Mouse (Mus musculus) intestine, embryonic 14.5 days (tissue): ENCODE data around the gene Rmdn3. TPM values are rescaled to one million over a fixed set of nuclear protein-coding genes. Genes with fewer than 3 reads are reported as not detected.

Experiments
- ATAC-seq: fragments of 200-750 bp; cut with Nextera tagmentation; replicated peaks from 2 replicates; pipeline ENCODE4 v1.8.0; 2017; ENCODE audit warnings: low read depth, moderate number of reproducible peaks, moderate TSS enrichment, moderate library complexity; ENCODE audit not compliant: low FRiP score, low TSS enrichment
- DNase-seq: peaks from one replicate; pipeline ENCODE4 v3.0.0-alpha.2; 2018; ENCODE audit warnings: low spot score
- H3K27ac ChIP-seq: fragments of 300-500 bp; sonication (generic); 2 replicates; pipeline ENCODE4 v1.5.1; 2014; ENCODE audit warnings: low read depth, mild to moderate bottlenecking, control low read depth
- H3K27me3 ChIP-seq: fragments of 300-500 bp; sonication (generic); replicated peaks from 2 replicates; pipeline ENCODE4 v1.6.1; 2014; ENCODE audit warnings: low read length, control low read depth; ENCODE audit not compliant: control insufficient read depth, insufficient read depth
- H3K36me3 ChIP-seq: fragments of 300-500 bp; sonication (generic); 2 replicates; pipeline ENCODE4 v1.6.1; 2014; ENCODE audit warnings: low read length, control low read depth; ENCODE audit not compliant: control insufficient read depth, insufficient read depth
- H3K4me1 ChIP-seq: fragments of 300-500 bp; sonication (generic); replicated peaks from 2 replicates; pipeline ENCODE4 v1.6.1; 2014; ENCODE audit warnings: low read length, control low read depth, mixed read lengths; ENCODE audit not compliant: control insufficient read depth, insufficient read depth
- H3K4me2 ChIP-seq: fragments of 300-500 bp; sonication (generic); 2 replicates; pipeline ENCODE4 v1.6.1; 2014; ENCODE audit warnings: low read length
- H3K4me3 ChIP-seq: fragments of 300-500 bp; sonication (generic); 2 replicates; pipeline ENCODE4 v1.5.1; 2014; ENCODE audit warnings: low read depth, low read length, control low read depth, mixed read lengths
- H3K9ac ChIP-seq: fragments of 300-500 bp; sonication (generic); 2 replicates; pipeline ENCODE4 v1.6.1; 2014; ENCODE audit warnings: mild to moderate bottlenecking, low read length
- H3K9me3 ChIP-seq: fragments of 300-500 bp; sonication (generic); 2 replicates; pipeline ENCODE4 v1.6.1; 2016; ENCODE audit warnings: low read length, control low read depth; ENCODE audit not compliant: control insufficient read depth
- polyA plus RNA-seq: library from polyadenylated mRNA; unstranded; fragments of >200 nt; fragmentation: Nextera tagmentation; extraction: Ambion mirVana; gene quantifications from 2 replicates; pipeline ENCODE4 v1.2.1, GENCODE M21; 2014

Rmdn3 gene
- polyA plus RNA-seq, 1 experiment from 2014 or later = 33.6 TPM

DNA sequence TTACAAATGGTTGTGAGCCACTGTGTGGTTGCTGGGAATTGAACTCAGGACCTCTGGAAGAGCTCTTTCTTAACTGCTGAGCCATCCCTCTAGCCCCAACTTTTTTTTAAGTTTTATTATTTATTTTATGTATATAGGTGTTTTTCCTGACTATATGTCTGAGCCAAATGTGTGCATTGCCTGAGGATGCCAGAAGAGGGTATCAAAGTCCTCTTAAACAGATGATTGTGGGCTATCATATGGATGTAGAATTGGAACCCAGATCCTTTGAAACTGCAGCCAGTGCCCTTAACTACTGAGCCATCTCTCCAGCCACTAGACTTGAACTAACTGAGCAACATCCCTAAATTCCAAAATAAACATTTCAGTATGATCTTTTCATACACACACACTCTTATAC is 55.3 kb downstream of the Rmdn3 start:
- Histone ChIP-seq H3K27ac (no peak overlapping the region), H3K4me2 (no peak overlapping the region), H3K36me3 (peaks cover 55% of the 10 kb centered on the region), H3K9ac (no peak overlapping the region), H3K4me1 (no peaks in the 10 kb centered on the region), H3K4me3 (no peak overlapping the region), H3K9me3 (no peaks in the 10 kb centered on the region), H3K27me3 (no peaks in the 10 kb centered on the region)
- no peak for ATAC-seq
- no peak for DNase-seq

Other genes starting within 250 kb of the Rmdn3 start
- gene Chst14, start 230.5 kb downstream of the Rmdn3 start, polyA plus RNA-seq = 32.2 and 32.7 TPM in 2 replicates
- 20.9 and 21.0 TPM in 2 replicates for gene Ccdc32, start 127.6 kb downstream of the Rmdn3 start, polyA plus RNA-seq
- 4.7 and 4.8 TPM in 2 replicates for gene Rpusd2, start 122.2 kb downstream of the Rmdn3 start, polyA plus RNA-seq
- gene Knl1, start 109.9 kb downstream of the Rmdn3 start, polyA plus RNA-seq = 40.5 and 46.5 TPM in 2 replicates
- 50.2 and 58.2 TPM in 2 replicates for gene Rad51, start 44.2 kb downstream of the Rmdn3 start, polyA plus RNA-seq
- 11.7 and 12.0 TPM in 2 replicates for gene Gchfr, start 10.7 kb upstream of the Rmdn3 start, polyA plus RNA-seq
- gene Gm14137, start 17.5 kb upstream of the Rmdn3 start, polyA plus RNA-seq = 0.13 and 0.30 TPM in 2 replicates
- gene Zfyve19, start 51.6 kb upstream of the Rmdn3 start, polyA plus RNA-seq = 44.2 and 63.2 TPM in 2 replicates
- 17.8 and 20.5 TPM in 2 replicates for gene Dnajc17, start 51.8 kb upstream of the Rmdn3 start, polyA plus RNA-seq
- gene Ppp1r14d, start 72.9 kb upstream of the Rmdn3 start, polyA plus RNA-seq = 3.0 and 3.9 TPM in 2 replicates
- 71.3 and 81.9 TPM in 2 replicates for gene Spint1, start 80.3 kb upstream of the Rmdn3 start, polyA plus RNA-seq
- gene Rhov, start 114.2 kb upstream of the Rmdn3 start, polyA plus RNA-seq = 0.98 and 2.3 TPM in 2 replicates
- gene Vps18, start 131.7 kb upstream of the Rmdn3 start, polyA plus RNA-seq = 14.1 and 14.8 TPM in 2 replicates
- 6.9 and 7.1 TPM in 2 replicates for gene Dll4, start 168.8 kb upstream of the Rmdn3 start, polyA plus RNA-seq
- 1.6 and 1.7 TPM in 2 replicates for gene Chac1, start 194.2 kb upstream of the Rmdn3 start, polyA plus RNA-seq